Mouse (Mus musculus) intestine, embryonic 14.5 days (tissue): ENCODE data around the gene Tnk2. TPM values are rescaled to one million over a fixed set of nuclear protein-coding genes. Genes with fewer than 3 reads are reported as not detected.
A peak's percentile ranks its signal among the peaks of the same experiment; 100 is the strongest.

Experiments
- ATAC-seq: fragments of 200-750 bp; cut with Nextera tagmentation; replicated peaks from 2 replicates; pipeline ENCODE4 v1.8.0; 2017; ENCODE audit warnings: low read depth, moderate number of reproducible peaks, moderate TSS enrichment, moderate library complexity; ENCODE audit not compliant: low FRiP score, low TSS enrichment
- DNase-seq: peaks from one replicate; pipeline ENCODE4 v3.0.0-alpha.2; 2018; ENCODE audit warnings: low spot score
- H3K27ac ChIP-seq: fragments of 300-500 bp; sonication (generic); 2 replicates; pipeline ENCODE4 v1.5.1; 2014; ENCODE audit warnings: low read depth, mild to moderate bottlenecking, control low read depth
- H3K27me3 ChIP-seq: fragments of 300-500 bp; sonication (generic); replicated peaks from 2 replicates; pipeline ENCODE4 v1.6.1; 2014; ENCODE audit warnings: low read length, control low read depth; ENCODE audit not compliant: control insufficient read depth, insufficient read depth
- H3K36me3 ChIP-seq: fragments of 300-500 bp; sonication (generic); 2 replicates; pipeline ENCODE4 v1.6.1; 2014; ENCODE audit warnings: low read length, control low read depth; ENCODE audit not compliant: control insufficient read depth, insufficient read depth
- H3K4me1 ChIP-seq: fragments of 300-500 bp; sonication (generic); replicated peaks from 2 replicates; pipeline ENCODE4 v1.6.1; 2014; ENCODE audit warnings: low read length, control low read depth, mixed read lengths; ENCODE audit not compliant: control insufficient read depth, insufficient read depth
- H3K4me2 ChIP-seq: fragments of 300-500 bp; sonication (generic); 2 replicates; pipeline ENCODE4 v1.6.1; 2014; ENCODE audit warnings: low read length
- H3K4me3 ChIP-seq: fragments of 300-500 bp; sonication (generic); 2 replicates; pipeline ENCODE4 v1.5.1; 2014; ENCODE audit warnings: low read depth, low read length, control low read depth, mixed read lengths
- H3K9ac ChIP-seq: fragments of 300-500 bp; sonication (generic); 2 replicates; pipeline ENCODE4 v1.6.1; 2014; ENCODE audit warnings: mild to moderate bottlenecking, low read length
- H3K9me3 ChIP-seq: fragments of 300-500 bp; sonication (generic); 2 replicates; pipeline ENCODE4 v1.6.1; 2016; ENCODE audit warnings: low read length, control low read depth; ENCODE audit not compliant: control insufficient read depth
- WGBS: fragments of 180-500 bp; shearing (Covaris S2); extraction: QIAGEN DNeasy Blood & Tissue Kit; methylation state at CpG from one replicate; pipeline ENCODE4 v1.1.7; 2014; 5-methylcytosine and 5-hydroxymethylcytosine counted together
- polyA plus RNA-seq: library from polyadenylated mRNA; unstranded; fragments of >200 nt; fragmentation: Nextera tagmentation; extraction: Ambion mirVana; gene quantifications from 2 replicates; pipeline ENCODE4 v1.2.1, GENCODE M21; 2014

Tnk2 gene
- polyA plus RNA-seq, 1 experiment from 2014 or later: 13.0 TPM

GRCm38 (mm10) chr16:32710426-32711070 is 66.9 kb downstream of the Tnk2 start:
- no peak overlapping the region for H3K4me3 ChIP-seq
- no peak for DNase-seq

GRCm38 (mm10) chr16:32712202-32712601 is 68.5 kb downstream of the Tnk2 start:
- no peak for DNase-seq
- no peak overlapping the region for H3K4me2 ChIP-seq
- peaks cover 15% of the 10 kb centered on the region for H3K4me1 ChIP-seq
- H3K27ac ChIP-seq: no peak overlapping the region
- no peak overlapping the region for H3K9ac ChIP-seq
- H3K36me3 ChIP-seq: no peaks in the 10 kb centered on the region
- no peaks in the 10 kb centered on the region for H3K9me3 ChIP-seq
- H3K4me3 ChIP-seq: no peak overlapping the region
- ATAC-seq: no peak
- WGBS: 87% methylated on average over 11 of the region's 11 CpGs
- no peaks in the 10 kb centered on the region for H3K27me3 ChIP-seq

More at GRCm38 (mm10) chr16:32710426-32711070, 66.9 kb downstream of the Tnk2 start:
- Histone ChIP-seq H3K27ac (no peak overlapping the region), H3K27me3 (no peaks in the 10 kb centered on the region), H3K4me2 (no peak overlapping the region), H3K9ac (no peak overlapping the region), H3K36me3 (no peaks in the 10 kb centered on the region), H3K4me1 (peaks cover 17% of the 10 kb centered on the region), H3K9me3 (0 out of 2 replicates have a peak, but pooled peaks cover 3% of the 10 kb centered on the region)
- ATAC-seq: no peak
- 67% methylated on average over 14 of the region's 14 CpGs for WGBS

- no peak overlapping the region for H3K4me2 ChIP-seq
- ATAC-seq (no peak), DNase-seq (no peak)
- WGBS: 67% methylated on average over 6 of the region's 6 CpGs
- no peaks in the 10 kb centered on the region for H3K36me3 ChIP-seq
- H3K9me3 ChIP-seq: no peaks in the 10 kb centered on the region
- no peaks in the 10 kb centered on the region for H3K27me3 ChIP-seq
- no peak overlapping the region for H3K27ac ChIP-seq
- no peak overlapping the region for H3K9ac ChIP-seq
- H3K4me1 ChIP-seq: peaks cover 4% of the 10 kb centered on the region; the same call in 1 of the 2 replicates
- no peak overlapping the region for H3K4me3 ChIP-seq
These were observed 69.9 kb downstream of the Tnk2 start for GRCm38 (mm10) chr16:32713556-32713955.

- Histone ChIP-seq H3K4me1 (no peaks in the 10 kb centered on the region), H3K4me3 (no peak overlapping the region), H3K4me2 (peak overlapping the region; percentile 18; the same call in 1 of the 2 replicates), H3K36me3 (no peaks in the 10 kb centered on the region), H3K9ac (no peak overlapping the region), H3K27ac (no peak overlapping the region), H3K9me3 (no peaks in the 10 kb centered on the region), H3K27me3 (no peaks in the 10 kb centered on the region)
- 23% methylated on average over 13 of the region's 13 CpGs for WGBS
- ATAC-seq: no peak
- DNase-seq: no peak
These were observed 71.7 kb downstream of the Tnk2 start for GRCm38 (mm10) chr16:32715364-32715763.

GRCm38 (mm10) chr16:32723163-32723562 is 79.5 kb downstream of the Tnk2 start:
- H3K4me1 ChIP-seq: no peaks in the 10 kb centered on the region
- H3K4me3 ChIP-seq: no peak overlapping the region
- no peaks in the 10 kb centered on the region for H3K9me3 ChIP-seq
- H3K9ac ChIP-seq: no peak overlapping the region
- WGBS: 57% methylated on average over 7 of the region's 7 CpGs
- no peak overlapping the region for H3K4me2 ChIP-seq
- no peaks in the 10 kb centered on the region for H3K36me3 ChIP-seq
- no peaks in the 10 kb centered on the region for H3K27me3 ChIP-seq
- no peak overlapping the region for H3K27ac ChIP-seq
- DNase-seq: no peak
- no peak for ATAC-seq

- no peaks in the 10 kb centered on the region for H3K36me3 ChIP-seq
- no peaks in the 10 kb centered on the region for H3K9me3 ChIP-seq
- no peak overlapping the region for H3K4me3 ChIP-seq
- ATAC-seq: no peak
- H3K9ac ChIP-seq: no peak overlapping the region
- 53% methylated on average over 4 of the region's 4 CpGs for WGBS
- no peak overlapping the region for H3K4me2 ChIP-seq
- no peaks in the 10 kb centered on the region for H3K4me1 ChIP-seq
- H3K27ac ChIP-seq: no peak overlapping the region
- no peaks in the 10 kb centered on the region for H3K27me3 ChIP-seq
- DNase-seq: no peak
These were observed 80.1 kb downstream of the Tnk2 start for GRCm38 (mm10) chr16:32723767-32724166.

- H3K9ac ChIP-seq: no peak overlapping the region
- DNase-seq: no peak
- H3K4me1 ChIP-seq: no peaks in the 10 kb centered on the region
- no peak overlapping the region for H3K27ac ChIP-seq
- 86% methylated on average over 2 of the region's 2 CpGs for WGBS
- no peak overlapping the region for H3K4me3 ChIP-seq
- no peaks in the 10 kb centered on the region for H3K27me3 ChIP-seq
- no peaks in the 10 kb centered on the region for H3K36me3 ChIP-seq
- ATAC-seq: no peak
- H3K4me2 ChIP-seq: no peak overlapping the region
- no peaks in the 10 kb centered on the region for H3K9me3 ChIP-seq
These were observed 80.6 kb downstream of the Tnk2 start for GRCm38 (mm10) chr16:32724259-32724658.

GRCm38 (mm10) chr16:32726501-32726900 is 82.8 kb downstream of the Tnk2 start:
- H3K9ac ChIP-seq: no peak overlapping the region
- no peaks in the 10 kb centered on the region for H3K4me1 ChIP-seq
- H3K9me3 ChIP-seq: no peaks in the 10 kb centered on the region
- H3K36me3 ChIP-seq: no peaks in the 10 kb centered on the region
- DNase-seq (no peak), ATAC-seq (no peak)
- H3K4me2 ChIP-seq: no peak overlapping the region
- no peak overlapping the region for H3K27ac ChIP-seq
- H3K4me3 ChIP-seq: no peak overlapping the region
- no peaks in the 10 kb centered on the region for H3K27me3 ChIP-seq

- DNase-seq: no peak
These were observed 84.6 kb downstream of the Tnk2 start for GRCm38 (mm10) chr16:32728240-32728639.

More at GRCm38 (mm10) chr16:32728240-32728639, 84.6 kb downstream of the Tnk2 start:
- H3K27me3 ChIP-seq: no peaks in the 10 kb centered on the region
- H3K36me3 ChIP-seq: no peaks in the 10 kb centered on the region
- no peaks in the 10 kb centered on the region for H3K4me1 ChIP-seq
- no peak for ATAC-seq
- no peak overlapping the region for H3K4me3 ChIP-seq
- H3K9ac ChIP-seq: no peak overlapping the region
- H3K9me3 ChIP-seq: no peaks in the 10 kb centered on the region
- no peak overlapping the region for H3K4me2 ChIP-seq
- H3K27ac ChIP-seq: no peak overlapping the region
